Mouse (Mus musculus): ENCODE measurements at regions not wholly inside any gene's neighbourhood (a gene's known extent, or its start where the extent isn't known, plus 50 kb on each side); places are given as distances from the start of the nearest gene placed in this dataset.

- peak; percentile 69 for ATAC-seq (ENCODE audit: poor library complexity, severe bottlenecking)
Measured at GRCm38 (mm10) chr2:133497541-133498185, 54.3 kb upstream of the Bmp2 start.

- no peak for ATAC-seq (ENCODE audit: poor library complexity, severe bottlenecking)
Measured at GRCm38 (mm10) chr2:133498186-133498571, 53.8 kb upstream of the Bmp2 start.

GRCm38 (mm10) chr2:133498717-133499143 lies 53.2 kb upstream of the Bmp2 start:
- no peak for ATAC-seq (ENCODE audit: poor library complexity, severe bottlenecking)

- no peak for ATAC-seq (ENCODE audit: poor library complexity, severe bottlenecking)
Measured at GRCm38 (mm10) chr2:133499904-133500303, 52.1 kb upstream of the Bmp2 start.

Measured in megakaryocyte, adult 5-6 weeks (primary cell).